Mouse (Mus musculus): ENCODE data around the gene Polr2l.

GRCm38 (mm10) chr7:141454967-141455551, 19.9 kb downstream of the Polr2l start, which contains the start of gene Pnpla2:
- TF ChIP-seq POLR2A (IDR thresholded peaks at IDR 0.05; ENCODE audit: borderline replicate concordance, insufficient read depth, low read length) (peak; percentile 75), CTCF (IDR thresholded peaks at IDR 0.05; ENCODE audit: borderline replicate concordance, insufficient read depth, low read depth, low read length) (no peak)

Measured in cerebellum, adult 2 months (tissue).